Mouse (Mus musculus): ENCODE data around the gene Hivep3.

GRCm38 (mm10) chr4:120144343-120144742 is 410.8 kb downstream of the Hivep3 start:
- TF ChIP-seq POLR2AphosphoS2 (IDR thresholded peaks at IDR 0.05; ENCODE audit: low read depth, low read length) (no peak), POLR2A (IDR thresholded peaks at IDR 0.05; ENCODE audit: low read depth, low read length) (no peak), ZC3H11A (IDR thresholded peaks at IDR 0.05; ENCODE audit: low read depth, low read length) (no peak), PAX5 (IDR thresholded peaks at IDR 0.05; ENCODE audit: low read length) (no peak), NRF1 (IDR thresholded peaks at IDR 0.05; ENCODE audit: low read depth, low read length) (no peak), CTCF (conservative IDR thresholded peaks at IDR 0.05 in 1 of 2, IDR thresholded peaks at IDR 0.05 in 1 of 2; ENCODE audit: low read depth in 2 of 2, low read length in 2 of 2) (no peak), SMC3 (IDR thresholded peaks at IDR 0.05; ENCODE audit: low read depth, low read length) (no peak), JUN (IDR thresholded peaks at IDR 0.05; ENCODE audit: insufficient read depth, low read depth, low read length) (no peak), MAX (IDR thresholded peaks at IDR 0.05; ENCODE audit: low read length) (no peak), USF1 (IDR thresholded peaks at IDR 0.05; ENCODE audit: low read depth, low read length) (no peak), ETS1 (conservative IDR thresholded peaks at IDR 0.05; ENCODE audit: low read depth, low read length) (no peak), ZMIZ1 (IDR thresholded peaks at IDR 0.05; ENCODE audit: low read depth, low read length) (no peak), EP300 (IDR thresholded peaks at IDR 0.05; ENCODE audit: low read length) (no peak), ZNF384 (IDR thresholded peaks at IDR 0.05; ENCODE audit: low read depth, low read length) (no peak)
